Mouse (Mus musculus): ENCODE measurements around the gene Calr4. TPM values are rescaled to one million over a fixed set of nuclear protein-coding genes. Genes with fewer than 3 reads are reported as not detected.

The Calr4 gene
- polyA plus RNA-seq, 1 experiment from 2014 or later = 0.12 TPM

DNA sequence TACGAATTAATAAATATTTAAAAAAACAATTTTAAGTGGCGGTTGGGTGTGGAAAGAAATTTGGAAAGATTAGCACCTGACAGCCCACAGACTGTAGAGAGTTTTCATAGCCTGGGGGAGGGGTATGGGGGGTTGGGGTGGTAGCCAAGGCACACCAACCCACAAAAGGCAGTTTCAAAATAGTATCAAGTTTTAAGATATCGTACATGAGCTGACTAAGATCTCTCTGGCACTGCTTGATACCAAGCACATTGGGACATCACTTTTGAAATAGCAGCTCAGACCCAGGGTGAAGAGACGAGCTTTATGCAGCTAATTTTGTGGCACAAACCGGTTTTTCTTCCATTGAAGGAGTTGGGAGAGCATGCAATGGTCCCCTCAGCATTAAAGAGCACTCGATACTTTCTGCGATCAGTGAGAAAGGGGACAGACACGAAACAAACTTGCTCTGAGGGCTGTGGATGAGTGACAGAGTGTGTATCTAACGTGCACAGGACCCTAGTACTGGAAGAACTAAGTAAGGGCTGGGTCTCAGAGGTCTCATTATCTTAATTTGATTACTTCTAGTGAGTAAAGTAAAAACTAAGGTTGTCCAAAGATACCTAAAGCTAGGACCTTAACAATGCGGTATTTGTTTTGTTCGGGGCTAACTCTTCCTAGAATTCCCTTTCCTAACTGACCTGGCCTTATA lies 21.6 kb downstream of the Calr4 start:
- H3K4me3 ChIP-seq = no peak overlapping the region
- no peaks in the 10 kb centered on the region for H3K36me3 ChIP-seq
- no peak for ATAC-seq (ENCODE audit: extremely low read depth, insufficient number of reproducible peaks, low FRiP score, low TSS enrichment)
- no peaks in the 10 kb centered on the region for H3K9me3 ChIP-seq
- H3K4me2 ChIP-seq = no peak overlapping the region
- H3K27ac ChIP-seq (replicated peaks) = no peak overlapping the region
- peaks cover 14% of the 10 kb centered on the region for H3K4me1 ChIP-seq
- WGBS = 72% methylated on average over 11 of the region's 11 CpGs
- H3K27me3 ChIP-seq (replicated peaks) = no peaks in the 10 kb centered on the region
- H3K9ac ChIP-seq = no peak overlapping the region

DNA sequence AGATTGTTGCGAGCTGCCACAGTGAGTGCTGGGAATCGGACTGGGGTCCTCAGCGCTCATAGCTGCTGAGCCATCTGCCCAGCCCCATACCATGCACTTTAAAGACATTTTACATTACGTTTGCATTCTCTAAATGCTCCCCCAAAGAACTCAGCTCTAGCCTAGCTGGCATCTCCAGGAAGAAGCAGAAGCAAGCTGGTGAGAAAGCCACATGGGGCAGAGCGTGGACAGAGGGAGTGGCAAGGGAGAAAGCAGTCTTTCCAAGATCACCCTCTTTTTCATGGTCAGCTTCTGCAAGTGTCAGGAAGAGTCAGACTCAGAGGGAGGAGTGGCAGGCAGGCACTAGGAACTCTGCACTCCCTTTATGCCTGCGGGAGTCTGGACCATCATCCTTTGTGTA lies 22.5 kb downstream of the Calr4 start:
- 81% methylated on average over 6 of the region's 6 CpGs for WGBS
- no peak for ATAC-seq (ENCODE audit: extremely low read depth, insufficient number of reproducible peaks, low FRiP score, low TSS enrichment)
- no peak overlapping the region for H3K27ac ChIP-seq (replicated peaks)
- peaks cover 14% of the 10 kb centered on the region for H3K4me1 ChIP-seq
- no peak overlapping the region for H3K4me3 ChIP-seq
- no peaks in the 10 kb centered on the region for H3K9me3 ChIP-seq
- no peak overlapping the region for H3K9ac ChIP-seq
- no peak overlapping the region for H3K4me2 ChIP-seq
- no peaks in the 10 kb centered on the region for H3K36me3 ChIP-seq
- H3K27me3 ChIP-seq (replicated peaks) = no peaks in the 10 kb centered on the region

DNA sequence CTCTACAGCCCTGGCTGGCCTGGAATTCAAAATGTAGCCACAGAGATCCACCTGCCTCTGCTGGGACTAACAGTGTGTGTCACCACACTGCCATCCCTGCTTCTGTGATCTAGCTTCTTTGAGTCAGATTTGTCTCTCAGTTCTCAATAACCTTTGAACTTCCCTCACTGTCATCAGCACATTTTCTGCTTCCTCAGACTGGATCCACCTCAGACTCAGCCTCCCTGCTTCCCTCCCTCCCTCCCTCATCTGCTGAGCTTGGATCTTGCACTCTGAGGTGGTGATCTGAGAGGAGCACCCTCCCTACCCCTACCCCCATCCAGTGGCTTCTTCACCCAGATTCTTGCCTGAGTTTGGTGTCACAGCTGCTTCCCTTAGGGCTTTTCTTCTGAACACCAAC lies 23.4 kb downstream of the Calr4 start:
- Histone ChIP-seq H3K36me3 (no peaks in the 10 kb centered on the region), H3K27me3 (replicated peaks) (no peaks in the 10 kb centered on the region), H3K27ac (replicated peaks) (no peak overlapping the region), H3K9ac (no peak overlapping the region), H3K4me3 (no peak overlapping the region), H3K4me1 (peaks cover 18% of the 10 kb centered on the region), H3K9me3 (no peaks in the 10 kb centered on the region), H3K4me2 (no peak overlapping the region)
- no peak for ATAC-seq (ENCODE audit: extremely low read depth, insufficient number of reproducible peaks, low FRiP score, low TSS enrichment)

DNA sequence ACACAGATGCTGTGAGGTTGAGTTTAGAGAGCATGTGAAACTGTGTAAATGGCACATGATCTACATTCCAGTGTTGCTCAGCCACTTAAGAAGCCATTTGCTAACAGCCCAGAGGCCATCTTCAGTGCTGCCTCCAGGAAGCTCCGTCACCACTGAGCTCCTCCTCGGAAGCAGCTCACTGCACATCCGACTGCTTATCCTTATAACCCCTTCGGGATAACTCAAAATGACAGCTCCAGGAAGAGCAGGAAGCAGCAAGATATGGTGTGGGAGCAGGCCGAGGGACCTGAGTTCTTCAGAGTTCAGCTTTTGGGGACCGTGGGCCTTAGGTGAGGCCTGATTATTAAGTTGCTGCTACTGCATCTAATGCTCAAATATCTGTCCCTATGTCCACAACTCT lies 27.8 kb downstream of the Calr4 start:
- Histone ChIP-seq H3K4me3 (no peak overlapping the region), H3K9ac (no peak overlapping the region), H3K9me3 (no peaks in the 10 kb centered on the region), H3K27ac (replicated peaks) (no peak overlapping the region), H3K36me3 (no peaks in the 10 kb centered on the region), H3K4me2 (no peak overlapping the region), H3K27me3 (replicated peaks) (no peaks in the 10 kb centered on the region), H3K4me1 (peaks cover 4% of the 10 kb centered on the region)
- 46% methylated on average over 6 of the region's 6 CpGs for WGBS
- no peak for ATAC-seq (ENCODE audit: extremely low read depth, insufficient number of reproducible peaks, low FRiP score, low TSS enrichment)

DNA sequence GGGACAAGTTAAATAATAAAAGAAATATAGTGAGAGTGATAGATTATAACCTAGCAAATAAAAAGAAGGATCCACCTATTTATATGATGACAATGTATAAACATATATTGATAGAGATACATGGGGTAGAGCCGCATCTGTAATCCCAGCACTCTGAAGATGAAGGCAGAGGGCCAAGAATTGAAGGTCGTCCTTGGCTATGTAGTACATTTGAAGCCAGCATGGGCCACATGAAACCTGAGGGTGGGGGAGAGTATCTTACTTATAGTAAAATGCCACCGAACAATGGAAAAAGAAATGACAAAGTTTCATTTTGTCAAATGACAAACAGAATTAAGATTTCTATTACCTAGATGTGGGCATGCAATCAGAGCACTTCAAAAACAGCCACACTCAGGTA lies 31.8 kb downstream of the Calr4 start:
- no peaks in the 10 kb centered on the region for H3K27me3 ChIP-seq (replicated peaks)
- no peak overlapping the region for H3K9ac ChIP-seq
- no peaks in the 10 kb centered on the region for H3K36me3 ChIP-seq
- no peak overlapping the region for H3K4me3 ChIP-seq
- H3K4me2 ChIP-seq = no peak overlapping the region
- 79% methylated on average over 3 of the region's 3 CpGs for WGBS
- H3K9me3 ChIP-seq = no peaks in the 10 kb centered on the region
- H3K4me1 ChIP-seq = peaks cover 4% of the 10 kb centered on the region
- ATAC-seq (ENCODE audit: extremely low read depth, insufficient number of reproducible peaks, low FRiP score, low TSS enrichment) = no peak
- H3K27ac ChIP-seq (replicated peaks) = no peak overlapping the region

DNA sequence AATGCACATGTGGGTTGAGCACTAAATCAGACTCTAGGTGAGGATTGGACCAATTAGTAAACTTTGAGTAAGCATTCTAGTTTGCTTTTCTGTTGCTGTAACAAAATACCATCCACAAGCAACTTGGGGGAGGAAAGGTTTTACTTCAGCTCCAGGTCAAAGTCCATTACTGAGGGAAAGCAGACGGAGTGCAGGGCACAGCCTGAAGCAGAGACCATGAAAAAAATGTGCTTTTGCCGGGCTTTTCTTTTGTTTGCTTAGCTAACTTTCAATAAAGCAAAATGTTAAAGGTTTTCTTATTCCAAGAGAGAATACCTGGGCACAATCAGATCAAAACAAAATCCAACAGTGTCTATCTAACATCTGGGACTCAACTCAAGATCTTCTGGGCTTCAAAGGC lies 32.5 kb downstream of the Calr4 start:
- Histone ChIP-seq H3K27ac (replicated peaks) (no peak overlapping the region), H3K4me1 (peaks cover 4% of the 10 kb centered on the region), H3K9ac (no peak overlapping the region), H3K4me3 (no peak overlapping the region), H3K27me3 (replicated peaks) (no peaks in the 10 kb centered on the region), H3K4me2 (no peak overlapping the region), H3K36me3 (no peaks in the 10 kb centered on the region), H3K9me3 (no peaks in the 10 kb centered on the region)
- no peak for ATAC-seq (ENCODE audit: extremely low read depth, insufficient number of reproducible peaks, low FRiP score, low TSS enrichment)
- 58% methylated on average over 2 of the region's 2 CpGs for WGBS

DNA sequence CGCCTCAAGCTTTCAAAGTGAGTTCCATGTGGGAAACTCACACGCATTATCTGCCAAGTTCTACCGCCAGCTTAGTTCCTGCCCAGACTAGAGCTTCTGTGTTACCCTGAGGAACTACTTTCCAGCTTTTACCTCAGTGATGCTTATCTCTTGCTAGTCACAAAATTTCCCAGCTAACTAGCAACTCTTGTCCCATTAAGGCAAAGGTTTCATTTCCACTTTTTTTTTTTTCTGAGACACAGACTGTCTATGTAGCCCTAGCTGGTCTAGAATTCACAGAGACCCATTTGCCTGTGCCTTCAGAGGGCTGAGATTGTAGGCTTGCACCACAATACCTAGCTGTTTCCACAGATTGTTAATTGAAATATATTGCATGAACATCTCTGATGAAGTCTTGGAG lies 33.2 kb downstream of the Calr4 start:
- Histone ChIP-seq H3K36me3 (no peaks in the 10 kb centered on the region), H3K4me2 (no peak overlapping the region), H3K9me3 (no peaks in the 10 kb centered on the region), H3K4me3 (no peak overlapping the region), H3K27ac (replicated peaks) (no peak overlapping the region), H3K27me3 (replicated peaks) (no peaks in the 10 kb centered on the region), H3K9ac (no peak overlapping the region), H3K4me1 (no peaks in the 10 kb centered on the region)
- 70% methylated on average over 3 of the region's 3 CpGs for WGBS
- no peak for ATAC-seq (ENCODE audit: extremely low read depth, insufficient number of reproducible peaks, low FRiP score, low TSS enrichment)

DNA sequence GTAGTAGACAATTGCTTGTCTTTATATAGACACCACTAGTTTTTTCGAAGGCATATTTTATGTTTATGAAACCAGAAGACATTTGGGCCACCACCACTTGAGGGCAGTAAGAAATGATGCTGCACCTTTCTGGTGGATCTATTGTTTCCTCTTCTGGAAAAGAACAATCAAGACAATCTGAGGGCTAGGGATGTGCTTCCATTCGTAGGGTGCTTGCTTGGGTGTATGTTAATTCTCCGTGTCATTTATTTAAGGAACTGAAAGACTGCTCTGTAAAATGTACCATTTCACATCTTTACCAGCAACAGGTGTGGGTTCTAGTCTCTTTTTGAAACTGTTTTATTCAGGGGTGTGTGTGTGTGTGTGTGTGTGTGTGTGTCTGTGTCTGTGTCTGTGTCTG lies 34.6 kb downstream of the Calr4 start:
- Histone ChIP-seq H3K9ac (no peak overlapping the region), H3K4me1 (no peaks in the 10 kb centered on the region), H3K9me3 (no peaks in the 10 kb centered on the region), H3K27me3 (replicated peaks) (no peaks in the 10 kb centered on the region), H3K36me3 (no peaks in the 10 kb centered on the region), H3K4me2 (no peak overlapping the region), H3K4me3 (no peak overlapping the region), H3K27ac (replicated peaks) (no peak overlapping the region)
- no peak for ATAC-seq (ENCODE audit: extremely low read depth, insufficient number of reproducible peaks, low FRiP score, low TSS enrichment)
- 71% methylated on average over 3 of the region's 3 CpGs for WGBS

DNA sequence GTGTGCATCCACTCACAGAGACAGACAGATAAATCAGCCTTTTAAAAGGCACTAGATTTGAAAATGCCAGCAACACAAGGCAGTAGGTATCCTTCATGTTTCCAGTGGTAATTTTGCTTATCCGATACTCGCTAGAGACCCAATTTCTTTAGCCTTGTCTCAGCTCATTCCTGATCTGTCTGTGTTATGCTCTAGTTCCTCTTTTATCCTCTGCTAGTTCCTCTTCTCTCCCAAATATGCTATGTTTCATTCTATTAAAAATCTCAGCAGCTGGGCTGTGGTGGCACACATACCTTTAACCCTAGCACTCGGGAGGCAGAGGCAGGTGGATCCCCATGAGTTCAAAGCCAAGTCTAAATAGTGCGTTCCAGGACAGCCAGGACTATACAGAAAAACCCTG lies 37.5 kb downstream of the Calr4 start:
- Histone ChIP-seq H3K27ac (replicated peaks) (no peak overlapping the region), H3K36me3 (no peaks in the 10 kb centered on the region), H3K9me3 (no peaks in the 10 kb centered on the region), H3K4me1 (no peaks in the 10 kb centered on the region), H3K9ac (no peak overlapping the region), H3K4me3 (no peak overlapping the region), H3K27me3 (replicated peaks) (no peaks in the 10 kb centered on the region), H3K4me2 (no peak overlapping the region)
- ATAC-seq (ENCODE audit: extremely low read depth, insufficient number of reproducible peaks, low FRiP score, low TSS enrichment) = no peak
- WGBS = 87% methylated on average over 4 of the region's 4 CpGs

DNA sequence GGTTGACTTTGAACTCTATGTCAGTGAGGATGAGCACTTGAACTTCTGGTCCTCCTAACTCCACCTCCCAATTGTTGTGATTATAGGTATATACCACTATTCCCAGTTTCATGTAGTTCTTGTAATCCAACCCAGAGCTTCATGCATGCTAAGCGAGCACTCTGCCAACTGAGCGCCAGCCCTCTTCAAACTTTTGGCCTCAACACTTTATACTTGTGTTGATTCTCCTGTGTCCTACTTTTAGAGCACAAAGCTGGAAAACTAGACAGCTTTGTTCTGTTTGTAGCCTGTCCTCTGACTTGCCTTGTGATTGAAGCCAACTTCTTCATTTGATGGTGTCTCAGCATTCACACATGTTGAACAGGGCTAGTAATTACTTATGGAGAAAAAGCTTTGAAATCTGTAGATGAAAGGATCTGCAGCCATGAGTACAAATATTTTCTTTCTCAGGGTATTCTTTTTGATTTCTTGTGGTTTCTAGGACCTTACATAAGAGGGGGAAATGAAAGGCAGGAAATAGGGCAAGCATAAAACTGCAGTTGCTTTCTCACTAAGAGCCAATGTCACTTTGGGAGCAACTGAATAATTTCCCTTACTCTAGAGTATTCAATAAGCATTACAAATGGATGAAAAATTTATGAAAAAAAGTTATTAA lies 39.4 kb downstream of the Calr4 start:
- no peak overlapping the region for H3K27ac ChIP-seq (replicated peaks)
- H3K4me1 ChIP-seq = no peaks in the 10 kb centered on the region
- no peaks in the 10 kb centered on the region for H3K9me3 ChIP-seq
- no peaks in the 10 kb centered on the region for H3K27me3 ChIP-seq (replicated peaks)
- no peak overlapping the region for H3K4me2 ChIP-seq
- WGBS = 86% methylated on average over 2 of the region's 2 CpGs
- H3K36me3 ChIP-seq = no peaks in the 10 kb centered on the region
- H3K9ac ChIP-seq = no peak overlapping the region
- no peak for ATAC-seq (ENCODE audit: extremely low read depth, insufficient number of reproducible peaks, low FRiP score, low TSS enrichment)
- no peak overlapping the region for H3K4me3 ChIP-seq

DNA sequence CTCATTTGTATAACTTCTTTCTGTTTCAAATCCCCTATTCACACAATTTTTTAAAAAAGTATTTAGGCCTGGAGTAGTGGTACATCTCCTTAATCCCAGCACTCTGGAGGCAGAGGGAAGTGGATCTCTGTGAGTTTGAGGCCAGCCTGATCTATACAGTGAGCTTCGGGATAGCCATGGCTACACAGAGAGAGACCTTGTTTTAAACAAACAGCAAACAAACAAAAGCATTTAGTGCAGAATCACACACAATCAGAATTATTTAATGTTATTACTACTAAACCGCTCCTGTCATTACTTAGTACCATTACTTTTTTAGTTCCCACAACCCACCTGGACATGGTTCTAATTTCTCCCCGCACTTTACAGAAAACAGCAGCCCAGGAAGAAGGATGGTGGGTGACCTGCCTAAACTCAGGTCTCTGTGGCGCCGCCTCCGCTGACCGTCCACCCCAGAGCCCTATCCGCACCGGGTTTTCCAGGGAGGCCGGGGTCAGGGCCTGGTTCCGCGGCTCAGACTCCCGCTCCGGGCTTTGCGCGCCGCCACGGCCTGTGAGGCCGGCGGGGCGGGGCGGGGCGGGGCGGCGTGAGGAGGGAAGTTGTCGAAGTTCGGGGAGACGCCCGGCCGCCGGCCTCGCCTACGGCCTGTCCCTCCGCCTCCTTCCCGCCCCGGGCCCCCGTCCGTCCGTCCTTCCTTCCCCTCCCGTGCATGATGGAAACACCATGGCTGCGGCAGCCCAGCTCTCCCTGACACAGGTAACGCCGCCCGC lies 45.6 kb downstream of the Calr4 start, which contains the start of gene Eps15:
Eps15 (plus strand) TSS at position 580 of the 770 bp plus-strand sequence.
- Histone ChIP-seq H3K9me3 (no peaks in the 10 kb centered on the region), H3K9ac (peak within 1 kb of the TSS; percentile 94), H3K4me2 (peak within 1 kb of the TSS; percentile 90), H3K27me3 (replicated peaks) (no peaks in the 10 kb centered on the region), H3K4me3 (peak within 1 kb of the TSS; percentile 95), H3K27ac (replicated peaks) (peak within 1 kb of the TSS; percentile 87), H3K36me3 (no peaks in the 10 kb centered on the region), H3K4me1 (peaks cover 28% of the 10 kb centered on the region)
- peak; percentile 90 for ATAC-seq (ENCODE audit: extremely low read depth, insufficient number of reproducible peaks, low FRiP score, low TSS enrichment)
- WGBS = 3% methylated on average over 40 of the region's 44 CpGs

Measured in heart, embryonic 13.5 days (tissue).